Mouse (Mus musculus) embryonic facial prominence, embryonic 14.5 days (tissue): Measurements from ENCODE around the gene Lrrc23. TPM values are rescaled to one million over a fixed set of nuclear protein-coding genes. Genes with fewer than 3 reads are reported as not detected.

ENCODE experiments used
- ATAC-seq: fragments of 200-750 bp; cut with Nextera tagmentation; 2 replicates; pipeline ENCODE4 v1.8.0; 2017; ENCODE audit warnings: low read depth, moderate number of reproducible peaks, moderate TSS enrichment
- DNase-seq: peaks from one replicate; pipeline ENCODE4 v3.0.0-alpha.2; 2015; ENCODE audit warnings: low spot score
- H3K27ac ChIP-seq: fragments of 300-500 bp; sonication (generic); replicated peaks from 2 replicates; pipeline ENCODE4 v1.5.1; 2014; ENCODE audit warnings: low read depth, mild to moderate bottlenecking, low read length, moderate library complexity
- H3K27me3 ChIP-seq: fragments of 300-500 bp; sonication (generic); replicated peaks from 2 replicates; pipeline ENCODE4 v1.6.1; 2014; ENCODE audit warnings: low read length; ENCODE audit not compliant: control insufficient read depth, insufficient read depth
- H3K36me3 ChIP-seq: fragments of 300-500 bp; sonication (generic); 2 replicates; pipeline ENCODE4 v1.6.1; 2014; ENCODE audit warnings: low read length, mixed read lengths; ENCODE audit not compliant: control insufficient read depth, insufficient read depth
- H3K4me1 ChIP-seq: fragments of 300-500 bp; sonication (generic); 2 replicates; pipeline ENCODE4 v1.6.1; 2014; ENCODE audit warnings: antibody characterized with exemption, low read length; ENCODE audit not compliant: control insufficient read depth, insufficient read depth
- H3K4me2 ChIP-seq: fragments of 300-500 bp; sonication (generic); 2 replicates; pipeline ENCODE4 v1.6.1; 2014; ENCODE audit warnings: low read depth, mild to moderate bottlenecking, low read length, moderate library complexity, mixed read lengths
- H3K4me3 ChIP-seq: fragments of 300-500 bp; sonication (generic); 2 replicates; pipeline ENCODE4 v1.5.1; 2014; ENCODE audit warnings: low read depth, mild to moderate bottlenecking, low read length
- H3K9ac ChIP-seq: fragments of 300-500 bp; sonication (generic); 2 replicates; pipeline ENCODE4 v1.6.1; 2014; ENCODE audit warnings: low read depth, mild to moderate bottlenecking, low read length, moderate library complexity, mixed read lengths
- H3K9me3 ChIP-seq: fragments of 300-500 bp; sonication (generic); 2 replicates; pipeline ENCODE4 v1.6.1; 2016; ENCODE audit warnings: low read length; ENCODE audit not compliant: control insufficient read depth
- WGBS: fragments of 180-500 bp; shearing (Covaris S2); extraction: QIAGEN DNeasy Blood & Tissue Kit; methylation state at CpG from one replicate; pipeline ENCODE4 v1.1.7; 2014; 5-methylcytosine and 5-hydroxymethylcytosine counted together
- polyA plus RNA-seq: library from polyadenylated mRNA; unstranded; fragments of >200 nt; fragmentation: Nextera tagmentation; extraction: Ambion mirVana; gene quantifications from 2 replicates; pipeline ENCODE4 v1.2.1, GENCODE M21; 2014

Gene Lrrc23
- polyA plus RNA-seq, 1 experiment from 2014 or later: 13.2 TPM

GRCm38 (mm10) chr6:124739231-124739796, 40.2 kb downstream of the Lrrc23 start:
- 83% methylated on average over 10 of the region's 10 CpGs for WGBS
- Histone ChIP-seq H3K9me3 (no peaks in the 10 kb centered on the region), H3K4me3 (no peak overlapping the region), H3K4me1 (peaks cover 16% of the 10 kb centered on the region), H3K36me3 (peaks cover 22% of the 10 kb centered on the region), H3K9ac (no peak overlapping the region), H3K27me3 (no peaks in the 10 kb centered on the region), H3K4me2 (peak overlapping the region; percentile 87; the same call in 1 of the 2 replicates), H3K27ac (peak overlapping the region; percentile 97; the same call in 1 of the 2 replicates)
- DNase-seq: no peak
- ATAC-seq: no peak

DNA sequence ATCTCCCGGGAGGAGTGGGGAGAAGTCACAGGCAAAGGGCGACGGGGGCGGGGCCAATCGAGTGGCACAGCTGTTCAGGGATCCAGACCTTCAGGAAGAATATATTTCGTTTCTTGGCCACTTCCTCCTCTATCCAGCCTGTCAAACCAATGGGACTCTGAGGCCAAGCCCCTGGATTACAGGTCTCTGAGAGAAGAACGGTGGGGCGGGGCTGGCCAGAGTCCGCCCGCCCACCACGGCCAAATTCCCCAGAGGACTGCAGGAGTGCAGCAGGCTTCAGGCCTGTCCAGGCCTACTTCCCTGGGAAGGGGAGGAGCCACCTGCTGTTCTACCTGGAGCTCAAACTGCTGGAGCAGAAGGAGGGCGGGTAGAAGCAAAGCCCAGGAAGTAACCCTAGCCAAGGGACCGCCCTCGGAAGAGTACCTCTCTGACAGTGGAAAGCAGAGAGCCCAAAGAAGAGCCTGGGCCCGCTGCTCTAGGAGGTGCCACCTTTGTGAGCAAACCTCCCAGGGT, 41.0 kb downstream of the Lrrc23 start, which contains the start of gene Ptpn6:
Gene Ptpn6 (minus strand): TSS at position 204 of the 513 bp plus-strand sequence.
- peak within 1 kb of the TSS; percentile 97 for H3K27ac ChIP-seq
- H3K36me3 ChIP-seq: peaks cover 14% of the 10 kb centered on the region
- H3K4me1 ChIP-seq: peaks cover 16% of the 10 kb centered on the region
- peak within 1 kb of the TSS; percentile 2; the same call in 1 of the 2 replicates for H3K9ac ChIP-seq
- no peaks in the 10 kb centered on the region for H3K9me3 ChIP-seq
- 26% methylated on average over 13 of the region's 15 CpGs for WGBS
- DNase-seq: peak; percentile 87
- H3K27me3 ChIP-seq: no peaks in the 10 kb centered on the region
- H3K4me3 ChIP-seq: no peak within 1 kb of the TSS
- peak; percentile 56 for ATAC-seq
- peak within 1 kb of the TSS; percentile 2; the same call in 1 of the 2 replicates for H3K4me2 ChIP-seq

- no peaks in the 10 kb centered on the region for H3K27me3 ChIP-seq
- H3K4me3 ChIP-seq: no peak overlapping the region
- H3K4me1 ChIP-seq: peaks cover 16% of the 10 kb centered on the region
- H3K27ac ChIP-seq: no peak overlapping the region
- H3K9ac ChIP-seq: no peak overlapping the region
- DNase-seq: no peak
- H3K36me3 ChIP-seq: no peaks in the 10 kb centered on the region
- H3K4me2 ChIP-seq: no peak overlapping the region
- WGBS: 90% methylated on average over 11 of the region's 11 CpGs
- H3K9me3 ChIP-seq: no peaks in the 10 kb centered on the region
- ATAC-seq: no peak
Observed at GRCm38 (mm10) chr6:124737040-124737439, 42.5 kb downstream of the Lrrc23 start.

- 84% methylated on average over 3 of the region's 3 CpGs for WGBS
- no peaks in the 10 kb centered on the region for H3K27me3 ChIP-seq
- no peak for ATAC-seq
Observed at GRCm38 (mm10) chr6:124734417-124734816, 45.1 kb downstream of the Lrrc23 start.

DNA sequence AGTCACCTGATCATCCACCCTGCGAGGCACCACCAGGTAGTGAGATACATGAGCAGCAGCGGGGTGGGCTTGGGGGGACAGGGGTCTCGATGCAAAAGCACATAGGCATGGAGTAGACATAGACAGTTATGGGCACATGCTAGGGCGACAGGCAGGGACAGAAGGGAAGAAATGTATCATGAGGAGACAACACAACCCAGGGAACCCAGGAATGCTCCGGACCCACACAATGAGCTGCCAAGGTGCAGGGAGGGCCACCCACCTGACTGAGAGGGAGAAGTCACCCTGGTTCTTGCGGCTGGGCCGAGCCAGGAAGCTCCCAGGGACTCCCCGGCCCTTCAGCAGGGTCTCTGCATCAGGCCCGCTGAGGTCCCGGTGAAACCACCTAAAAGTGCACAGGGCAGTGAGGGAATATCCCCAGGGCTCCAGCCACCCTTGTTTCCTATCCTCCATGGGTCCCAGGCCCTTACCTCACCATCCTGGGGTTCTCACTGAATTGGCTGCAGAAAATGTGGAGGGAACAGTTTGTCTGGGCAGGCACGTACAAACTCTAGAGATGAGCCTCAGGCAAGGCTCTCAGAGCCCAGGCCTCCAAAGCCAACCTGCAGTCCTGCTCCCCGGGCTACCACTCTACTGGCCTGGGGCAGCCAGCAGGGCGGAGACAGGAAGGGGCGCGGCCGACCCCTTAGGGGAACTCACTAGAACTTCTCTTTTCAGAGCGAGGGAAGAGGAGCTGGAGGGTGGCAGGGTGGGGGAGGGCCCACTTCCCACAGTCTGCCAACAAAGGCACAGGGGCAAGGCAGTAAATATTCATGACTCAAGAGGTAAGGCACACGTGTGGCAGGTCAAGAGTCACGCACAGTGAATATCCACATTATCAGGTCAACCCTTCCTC, 46.8 kb downstream of the Lrrc23 start:
- Histone ChIP-seq H3K4me2 (no peak overlapping the region), H3K27me3 (no peaks in the 10 kb centered on the region), H3K9me3 (no peaks in the 10 kb centered on the region), H3K36me3 (no peaks in the 10 kb centered on the region), H3K27ac (no peak overlapping the region), H3K4me1 (no peaks in the 10 kb centered on the region), H3K4me3 (no peak overlapping the region), H3K9ac (no peak overlapping the region)
- ATAC-seq (no peak), DNase-seq (no peak)
- 44% methylated on average over 16 of the region's 19 CpGs for WGBS

More at GRCm38 (mm10) chr6:124734417-124734816, 45.1 kb downstream of the Lrrc23 start:
- H3K27ac ChIP-seq: no peak overlapping the region
- no peaks in the 10 kb centered on the region for H3K36me3 ChIP-seq
- no peak overlapping the region for H3K4me2 ChIP-seq
- no peak overlapping the region for H3K9ac ChIP-seq
- H3K4me1 ChIP-seq: peaks cover 8% of the 10 kb centered on the region
- H3K4me3 ChIP-seq: no peak overlapping the region
- H3K9me3 ChIP-seq: no peaks in the 10 kb centered on the region
- no peak for DNase-seq

DNA sequence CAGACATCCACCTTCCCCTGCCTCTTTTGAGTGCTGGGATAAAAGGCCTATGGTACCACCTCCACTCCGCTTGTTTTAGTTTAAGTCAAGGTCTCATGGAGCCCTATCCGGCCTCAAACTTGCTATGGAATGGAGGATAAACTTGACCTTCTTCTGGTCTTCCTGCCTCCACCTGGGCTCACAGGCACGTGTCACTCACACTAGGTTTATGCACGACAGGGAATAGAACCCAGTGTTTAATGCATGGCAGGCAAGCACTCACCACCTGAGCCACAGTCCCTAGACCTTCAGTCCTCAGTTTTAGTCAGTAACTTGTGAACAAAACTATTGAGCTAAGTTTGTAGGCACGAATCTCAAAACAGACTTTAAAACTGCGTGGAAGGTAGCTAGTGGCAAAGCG, 48.5 kb downstream of the Lrrc23 start:
- H3K4me1 ChIP-seq: no peaks in the 10 kb centered on the region
- no peak overlapping the region for H3K4me3 ChIP-seq
- no peaks in the 10 kb centered on the region for H3K9me3 ChIP-seq
- ATAC-seq (no peak), DNase-seq (no peak)
- no peaks in the 10 kb centered on the region for H3K36me3 ChIP-seq
- H3K27me3 ChIP-seq: no peaks in the 10 kb centered on the region
- 79% methylated on average over 7 of the region's 7 CpGs for WGBS
- H3K27ac ChIP-seq: no peak overlapping the region
- no peak overlapping the region for H3K4me2 ChIP-seq
- H3K9ac ChIP-seq: no peak overlapping the region

DNA sequence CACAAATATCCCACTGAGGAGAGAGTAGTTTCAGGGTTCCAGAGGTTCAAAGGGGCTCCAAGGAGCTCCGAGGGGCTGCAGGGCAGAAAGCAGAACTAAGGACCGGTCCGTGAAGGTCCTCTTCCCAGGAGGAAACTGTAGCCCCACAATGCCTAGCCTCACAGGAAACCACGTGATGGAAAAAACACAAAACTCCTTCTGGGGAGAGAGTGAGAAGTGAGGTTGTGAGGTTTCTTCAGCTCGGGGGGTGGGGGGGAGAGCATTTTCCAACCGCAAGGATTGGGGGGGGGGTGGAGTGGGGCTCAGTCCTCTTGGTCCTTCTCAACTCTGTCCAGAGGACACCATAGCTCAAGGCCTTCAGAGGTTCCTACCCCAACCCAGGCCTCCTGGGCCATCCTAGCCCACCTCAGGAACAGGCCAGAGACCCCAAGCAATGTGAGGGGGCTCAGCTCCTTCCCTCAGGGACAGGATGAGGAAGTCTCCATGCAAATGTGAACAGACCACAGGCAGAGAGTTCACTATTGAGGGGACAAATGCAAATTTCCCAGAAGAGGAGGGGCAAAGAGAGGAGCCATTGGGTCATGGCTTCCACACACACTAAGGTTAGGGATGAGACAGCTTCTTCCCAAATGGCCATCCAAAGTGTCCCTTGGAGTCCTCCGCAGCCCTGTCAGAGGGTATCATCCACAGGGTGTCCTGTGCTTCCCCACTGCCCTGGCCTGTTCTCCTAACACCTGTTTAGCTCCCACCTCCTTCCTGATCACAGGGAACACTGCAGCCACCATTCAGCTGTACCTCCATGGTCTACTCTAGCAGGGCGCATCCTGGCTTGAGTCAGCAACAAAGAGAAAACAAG, 49.4 kb downstream of the Lrrc23 start:
- H3K4me3 ChIP-seq: no peak overlapping the region
- 73% methylated on average over 8 of the region's 8 CpGs for WGBS
- H3K9ac ChIP-seq: no peak overlapping the region
- no peaks in the 10 kb centered on the region for H3K27me3 ChIP-seq
- no peak for DNase-seq
- H3K36me3 ChIP-seq: no peaks in the 10 kb centered on the region
- ATAC-seq: no peak
- H3K4me2 ChIP-seq: no peak overlapping the region
- no peaks in the 10 kb centered on the region for H3K4me1 ChIP-seq
- no peak overlapping the region for H3K27ac ChIP-seq
- H3K9me3 ChIP-seq: no peaks in the 10 kb centered on the region

DNA sequence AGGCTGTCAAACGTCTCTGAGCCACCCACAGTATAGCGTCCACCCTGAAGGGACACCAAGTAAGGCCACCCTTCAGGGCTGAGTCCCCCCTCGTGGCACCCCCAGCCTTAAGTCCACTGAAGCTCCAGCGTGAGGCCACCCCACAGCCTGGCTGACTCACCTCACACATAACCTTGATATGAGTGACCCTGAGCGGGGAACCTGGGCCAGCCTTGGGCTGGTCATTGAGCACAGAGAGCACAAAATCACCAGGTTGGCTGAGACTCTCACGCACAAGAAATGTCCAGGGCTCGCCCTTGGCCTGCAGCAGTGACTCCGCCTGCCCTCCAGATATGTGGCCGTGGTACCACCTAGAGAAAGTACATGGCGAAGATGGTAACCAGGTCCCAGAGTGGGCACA, 50.9 kb downstream of the Lrrc23 start:
- Histone ChIP-seq H3K36me3 (no peaks in the 10 kb centered on the region), H3K4me1 (no peaks in the 10 kb centered on the region), H3K4me2 (no peak overlapping the region), H3K27me3 (no peaks in the 10 kb centered on the region), H3K9me3 (no peaks in the 10 kb centered on the region), H3K27ac (no peak overlapping the region), H3K4me3 (no peak overlapping the region), H3K9ac (no peak overlapping the region)
- DNase-seq (no peak), ATAC-seq (no peak)
- 85% methylated on average over 10 of the region's 10 CpGs for WGBS
